Mouse (Mus musculus): ENCODE measurements around the gene Gtf3c1.

The Gtf3c1 gene

DNA sequence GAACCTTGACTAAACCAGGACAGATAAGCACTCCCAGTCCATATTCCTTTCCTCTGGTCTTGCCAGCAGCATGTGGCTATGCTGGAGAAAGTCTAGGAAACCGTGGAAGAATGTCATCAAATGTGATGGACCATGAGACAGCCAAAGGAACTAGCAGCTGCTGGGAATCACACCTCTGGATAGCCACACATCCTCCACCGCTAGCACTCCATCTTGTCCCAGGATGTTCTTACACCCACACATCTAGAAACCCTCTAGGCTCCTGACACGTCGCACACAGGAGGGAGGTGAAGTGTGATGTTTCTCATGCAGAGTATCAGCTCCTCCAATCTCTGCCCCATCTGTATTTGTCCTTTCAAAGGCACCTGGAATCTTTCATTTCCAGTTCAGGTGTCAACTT, 17.1 kb downstream of the Gtf3c1 start:
- peaks cover 3% of the 10 kb centered on the region; the same call in 1 of the 2 replicates for H3K4me1 ChIP-seq (replicated peaks; ENCODE audit: low read depth, low read length)
- no peak overlapping the region for H3K4me3 ChIP-seq (replicated peaks; ENCODE audit: low read length)
- H3K36me3 ChIP-seq (ENCODE audit: insufficient read depth, low read length) = peaks cover 92% of the 10 kb centered on the region
- TF ChIP-seq NANOG (IDR thresholded peaks at IDR 0.05; ENCODE audit: borderline replicate concordance, low read length) = no peak
- peaks cover 5% of the 10 kb centered on the region; the same call in 1 of the 2 replicates for H3K9me3 ChIP-seq (ENCODE audit: low read length)
- H3K27me3 ChIP-seq (ENCODE audit: insufficient read depth, low read length) = no peaks in the 10 kb centered on the region

GRCm38 (mm10) chr7:125679936-125680335, 27.6 kb downstream of the Gtf3c1 start:
- Histone ChIP-seq H3K27me3 (ENCODE audit: insufficient read depth, low read length) (no peaks in the 10 kb centered on the region), H3K36me3 (ENCODE audit: insufficient read depth, low read length) (peaks cover 83% of the 10 kb centered on the region), H3K4me3 (replicated peaks; ENCODE audit: low read length) (no peak overlapping the region), H3K9me3 (ENCODE audit: low read length) (no peaks in the 10 kb centered on the region), H3K4me1 (replicated peaks; ENCODE audit: low read depth, low read length) (no peaks in the 10 kb centered on the region)
- TF ChIP-seq POU5F1 (IDR thresholded peaks at IDR 0.05; ENCODE audit: borderline replicate concordance, low read length) = no peak
- no peak for TF ChIP-seq CTCF (conservative IDR thresholded peaks at IDR 0.05; ENCODE audit: low read length)
- TF ChIP-seq NANOG (IDR thresholded peaks at IDR 0.05; ENCODE audit: borderline replicate concordance, low read length) = no peak

GRCm38 (mm10) chr7:125678756-125679155, 28.8 kb downstream of the Gtf3c1 start:
- TF ChIP-seq CTCF (conservative IDR thresholded peaks at IDR 0.05; ENCODE audit: low read length) (no peak), POU5F1 (IDR thresholded peaks at IDR 0.05; ENCODE audit: borderline replicate concordance, low read length) (no peak), NANOG (IDR thresholded peaks at IDR 0.05; ENCODE audit: borderline replicate concordance, low read length) (no peak)
- Histone ChIP-seq H3K4me1 (replicated peaks; ENCODE audit: low read depth, low read length) (no peaks in the 10 kb centered on the region), H3K4me3 (replicated peaks; ENCODE audit: low read length) (no peak overlapping the region), H3K9me3 (ENCODE audit: low read length) (no peaks in the 10 kb centered on the region), H3K36me3 (ENCODE audit: insufficient read depth, low read length) (peaks cover 89% of the 10 kb centered on the region), H3K27me3 (ENCODE audit: insufficient read depth, low read length) (no peaks in the 10 kb centered on the region)

- H3K36me3 ChIP-seq (ENCODE audit: insufficient read depth, low read length) = peaks cover 96% of the 10 kb centered on the region
These were observed 32.7 kb downstream of the Gtf3c1 start for GRCm38 (mm10) chr7:125674916-125675315.

DNA sequence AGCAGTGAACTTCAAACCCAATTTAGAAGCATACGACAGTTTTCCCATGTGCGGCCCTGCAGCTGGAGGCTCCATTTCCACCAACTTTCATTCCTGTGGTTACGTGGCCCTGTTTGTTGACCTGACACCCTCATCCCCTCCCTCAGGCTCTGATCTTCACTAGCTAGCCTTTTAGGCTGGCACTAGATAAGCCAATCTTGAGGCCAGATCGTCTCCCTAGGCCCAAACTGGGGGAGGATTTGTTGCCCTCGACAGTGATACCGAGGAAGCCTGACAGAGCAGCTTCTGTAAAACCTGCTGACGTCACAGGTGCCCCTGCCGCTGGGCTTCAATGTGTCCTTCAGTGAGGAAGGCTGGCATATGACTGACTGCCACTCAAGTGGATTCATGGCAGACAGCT, 36.2 kb downstream of the Gtf3c1 start:
- peaks cover 98% of the 10 kb centered on the region for H3K36me3 ChIP-seq (ENCODE audit: insufficient read depth, low read length)
- no peaks in the 10 kb centered on the region for H3K27me3 ChIP-seq (ENCODE audit: insufficient read depth, low read length)
- no peaks in the 10 kb centered on the region for H3K9me3 ChIP-seq (ENCODE audit: low read length)
- no peak overlapping the region for H3K4me3 ChIP-seq (replicated peaks; ENCODE audit: low read length)
- peaks cover 5% of the 10 kb centered on the region for H3K4me1 ChIP-seq (replicated peaks; ENCODE audit: low read depth, low read length)
- TF ChIP-seq CTCF (conservative IDR thresholded peaks at IDR 0.05; ENCODE audit: low read length) (no peak), POU5F1 (IDR thresholded peaks at IDR 0.05; ENCODE audit: borderline replicate concordance, low read length) (no peak), NANOG (IDR thresholded peaks at IDR 0.05; ENCODE audit: borderline replicate concordance, low read length) (no peak)

More at GRCm38 (mm10) chr7:125674916-125675315, 32.7 kb downstream of the Gtf3c1 start:
- H3K9me3 ChIP-seq (ENCODE audit: low read length) = no peaks in the 10 kb centered on the region
- no peaks in the 10 kb centered on the region for H3K27me3 ChIP-seq (ENCODE audit: insufficient read depth, low read length)
- TF ChIP-seq POU5F1 (IDR thresholded peaks at IDR 0.05; ENCODE audit: borderline replicate concordance, low read length) = no peak
- TF ChIP-seq NANOG (IDR thresholded peaks at IDR 0.05; ENCODE audit: borderline replicate concordance, low read length) = no peak
- TF ChIP-seq CTCF (conservative IDR thresholded peaks at IDR 0.05; ENCODE audit: low read length) = peak; percentile 81
- H3K4me3 ChIP-seq (replicated peaks; ENCODE audit: low read length) = no peak overlapping the region
- H3K4me1 ChIP-seq (replicated peaks; ENCODE audit: low read depth, low read length) = no peaks in the 10 kb centered on the region

GRCm38 (mm10) chr7:125670865-125671264, 36.7 kb downstream of the Gtf3c1 start:
- H3K36me3 ChIP-seq (ENCODE audit: insufficient read depth, low read length) = peaks cover 98% of the 10 kb centered on the region
- no peak for TF ChIP-seq POU5F1 (IDR thresholded peaks at IDR 0.05; ENCODE audit: borderline replicate concordance, low read length)
- TF ChIP-seq CTCF (conservative IDR thresholded peaks at IDR 0.05; ENCODE audit: low read length) = no peak
- no peak for TF ChIP-seq NANOG (IDR thresholded peaks at IDR 0.05; ENCODE audit: borderline replicate concordance, low read length)
- peaks cover 5% of the 10 kb centered on the region for H3K4me1 ChIP-seq (replicated peaks; ENCODE audit: low read depth, low read length)
- H3K27me3 ChIP-seq (ENCODE audit: insufficient read depth, low read length) = no peaks in the 10 kb centered on the region
- no peaks in the 10 kb centered on the region for H3K9me3 ChIP-seq (ENCODE audit: low read length)
- no peak overlapping the region for H3K4me3 ChIP-seq (replicated peaks; ENCODE audit: low read length)

GRCm38 (mm10) chr7:125663654-125664053, 43.9 kb downstream of the Gtf3c1 start:
- TF ChIP-seq CTCF (conservative IDR thresholded peaks at IDR 0.05; ENCODE audit: low read length) (no peak), POU5F1 (IDR thresholded peaks at IDR 0.05; ENCODE audit: borderline replicate concordance, low read length) (no peak), NANOG (IDR thresholded peaks at IDR 0.05; ENCODE audit: borderline replicate concordance, low read length) (no peak)
- no peak overlapping the region for H3K4me3 ChIP-seq (replicated peaks; ENCODE audit: low read length)
- H3K9me3 ChIP-seq (ENCODE audit: low read length) = no peaks in the 10 kb centered on the region
- H3K4me1 ChIP-seq (replicated peaks; ENCODE audit: low read depth, low read length) = peaks cover 5% of the 10 kb centered on the region
- peaks cover 89% of the 10 kb centered on the region for H3K36me3 ChIP-seq (ENCODE audit: insufficient read depth, low read length)
- no peaks in the 10 kb centered on the region for H3K27me3 ChIP-seq (ENCODE audit: insufficient read depth, low read length)

DNA sequence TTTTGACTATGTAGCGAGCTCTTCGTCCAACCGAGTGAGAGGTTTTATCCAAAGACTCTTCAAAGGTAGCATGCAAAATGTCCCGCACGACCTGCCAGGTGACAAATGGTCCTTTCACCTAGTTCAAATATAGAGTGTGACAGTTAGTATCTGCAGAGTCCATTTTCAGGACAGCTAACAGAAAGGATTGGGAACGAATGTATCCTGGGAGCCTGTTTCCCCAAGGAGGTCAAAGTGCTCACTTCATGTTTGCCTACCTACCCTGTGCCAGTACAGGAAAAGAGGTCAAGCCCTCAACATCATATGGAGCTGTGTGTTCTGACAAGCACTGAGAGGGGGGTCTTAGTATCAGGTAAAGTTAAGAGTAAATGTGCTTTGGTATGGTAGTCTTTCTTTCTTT, 50.1 kb downstream of the Gtf3c1 start:
- Histone ChIP-seq H3K9me3 (ENCODE audit: low read length) (no peaks in the 10 kb centered on the region), H3K36me3 (ENCODE audit: insufficient read depth, low read length) (peaks cover 98% of the 10 kb centered on the region), H3K4me1 (replicated peaks; ENCODE audit: low read depth, low read length) (no peaks in the 10 kb centered on the region), H3K4me3 (replicated peaks; ENCODE audit: low read length) (no peak overlapping the region), H3K27me3 (ENCODE audit: insufficient read depth, low read length) (no peaks in the 10 kb centered on the region)
- TF ChIP-seq CTCF (conservative IDR thresholded peaks at IDR 0.05; ENCODE audit: low read length) (no peak), NANOG (IDR thresholded peaks at IDR 0.05; ENCODE audit: borderline replicate concordance, low read length) (no peak), POU5F1 (IDR thresholded peaks at IDR 0.05; ENCODE audit: borderline replicate concordance, low read length) (no peak)

- Histone ChIP-seq H3K4me3 (replicated peaks; ENCODE audit: low read length) (no peak overlapping the region), H3K36me3 (ENCODE audit: insufficient read depth, low read length) (peaks cover 99% of the 10 kb centered on the region), H3K9me3 (ENCODE audit: low read length) (no peaks in the 10 kb centered on the region), H3K4me1 (replicated peaks; ENCODE audit: low read depth, low read length) (no peaks in the 10 kb centered on the region), H3K27me3 (ENCODE audit: insufficient read depth, low read length) (no peaks in the 10 kb centered on the region)
- TF ChIP-seq NANOG (IDR thresholded peaks at IDR 0.05; ENCODE audit: borderline replicate concordance, low read length) (no peak), POU5F1 (IDR thresholded peaks at IDR 0.05; ENCODE audit: borderline replicate concordance, low read length) (no peak), CTCF (conservative IDR thresholded peaks at IDR 0.05; ENCODE audit: low read length) (no peak)
These were observed 58.6 kb downstream of the Gtf3c1 start for GRCm38 (mm10) chr7:125649013-125649412.
